Mouse (Mus musculus) stomach, postnatal 0 days (tissue): Measurements from ENCODE around the gene Txndc2. TPM values are rescaled to one million over a fixed set of nuclear protein-coding genes. Genes with fewer than 3 reads are reported as not detected.
A peak's percentile ranks its signal among the peaks of the same experiment; 100 is the strongest.

Experiments used
- ATAC-seq: fragments of 200-750 bp; cut with Nextera tagmentation; 2 replicates; pipeline ENCODE4 v1.8.0; 2017; ENCODE audit not compliant: low FRiP score, low TSS enrichment
- DNase-seq: peaks from one replicate; pipeline ENCODE4 v3.0.0-alpha.2; 2016; ENCODE audit warnings: low spot score
- H3K27ac ChIP-seq: fragments of 300-500 bp; sonication (generic); replicated peaks from 2 replicates; pipeline ENCODE4 v1.5.1; 2014; ENCODE audit warnings: mild to moderate bottlenecking, control low read depth
- H3K27me3 ChIP-seq: fragments of 300-500 bp; sonication (generic); 2 replicates; pipeline ENCODE4 v1.6.1; 2014; ENCODE audit warnings: low read length; ENCODE audit not compliant: control insufficient read depth, insufficient read depth
- H3K36me3 ChIP-seq: fragments of 300-500 bp; sonication (generic); 2 replicates; pipeline ENCODE4 v1.6.1; 2014; ENCODE audit warnings: low read length, mixed read lengths; ENCODE audit not compliant: control insufficient read depth, insufficient read depth
- H3K4me1 ChIP-seq: fragments of 300-500 bp; sonication (generic); replicated peaks from 2 replicates; pipeline ENCODE4 v1.6.1; 2014; ENCODE audit warnings: antibody characterized with exemption; ENCODE audit not compliant: control insufficient read depth, insufficient read depth
- H3K4me2 ChIP-seq: fragments of 300-500 bp; sonication (generic); replicated peaks from 2 replicates; pipeline ENCODE4 v1.6.1; 2014; ENCODE audit warnings: low read depth, mild to moderate bottlenecking, control low read depth, moderate library complexity
- H3K4me3 ChIP-seq: fragments of 300-500 bp; sonication (generic); 2 replicates; pipeline ENCODE4 v1.5.1; 2014; ENCODE audit warnings: low read depth, low read length, control low read depth
- H3K9ac ChIP-seq: fragments of 300-500 bp; sonication (generic); 2 replicates; pipeline ENCODE4 v1.6.1; 2014; ENCODE audit warnings: mild to moderate bottlenecking, low read length, control low read depth, mixed read lengths
- H3K9me3 ChIP-seq: fragments of 300-500 bp; sonication (generic); 2 replicates; pipeline ENCODE4 v1.6.1; 2016; ENCODE audit warnings: low read length; ENCODE audit not compliant: control insufficient read depth
- CTCF ChIP-seq: IDR thresholded peaks from 2 replicates; pipeline ENCODE4 v1.5.1; 2016; ENCODE audit warnings: antibody characterized with exemption, low read depth, mild to moderate bottlenecking, moderate library complexity
- EP300 ChIP-seq: optimal IDR thresholded peaks from 2 replicates; pipeline ENCODE3; 2016; ENCODE audit warnings: antibody characterized with exemption
- WGBS: fragments of 180-500 bp; shearing (Covaris S2); extraction: QIAGEN DNeasy Blood & Tissue Kit; methylation state at CpG from one replicate; pipeline ENCODE4 v1.1.7; 2014; 5-methylcytosine and 5-hydroxymethylcytosine counted together
- polyA plus RNA-seq: library from polyadenylated mRNA; unstranded; fragments of >200 nt; fragmentation: Nextera tagmentation; extraction: Ambion mirVana; gene quantifications from 2 replicates; pipeline ENCODE4 v1.2.1, GENCODE M21; 2015

Gene Txndc2
- polyA plus RNA-seq, 1 experiment from 2014 or later = not detected

GRCm38 (mm10) chr17:65679806-65680446 lies 38.0 kb upstream of the Txndc2 start:
- ATAC-seq (no peak; the same call in 1 of the 2 replicates), DNase-seq (no peak)
- Histone ChIP-seq H3K4me1 (no peaks in the 10 kb centered on the region), H3K4me3 (no peak overlapping the region), H3K27ac (peak overlapping the region; percentile 9; the same call in 1 of the 2 replicates), H3K9me3 (no peaks in the 10 kb centered on the region), H3K4me2 (no peak overlapping the region), H3K27me3 (no peaks in the 10 kb centered on the region), H3K36me3 (no peaks in the 10 kb centered on the region), H3K9ac (no peak overlapping the region)
- no peak for TF ChIP-seq CTCF
- TF ChIP-seq EP300 = no peak
- 72% methylated on average over 14 of the region's 14 CpGs for WGBS

DNA sequence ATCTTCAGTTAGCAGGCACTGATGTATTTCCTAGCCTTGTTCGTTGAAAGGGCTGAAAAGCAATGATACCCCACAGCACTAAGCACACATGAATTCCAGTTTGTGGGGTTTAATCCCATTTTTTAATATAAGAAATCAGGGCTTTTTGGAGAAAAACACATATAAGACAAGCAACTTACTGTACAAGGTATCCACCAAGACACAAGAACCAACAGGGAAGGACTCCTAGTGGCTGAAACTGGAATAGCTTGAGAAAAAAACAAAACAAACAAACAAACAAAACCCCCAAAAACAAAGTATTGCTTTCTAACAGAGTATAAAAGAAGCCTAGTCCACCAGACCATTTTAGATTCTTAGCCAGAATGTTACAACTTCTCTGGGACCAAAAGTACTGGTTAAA lies 35.8 kb upstream of the Txndc2 start:
- Histone ChIP-seq H3K4me3 (no peak overlapping the region), H3K36me3 (no peaks in the 10 kb centered on the region), H3K9ac (no peak overlapping the region), H3K27me3 (no peaks in the 10 kb centered on the region), H3K9me3 (no peaks in the 10 kb centered on the region), H3K27ac (no peak overlapping the region), H3K4me1 (no peaks in the 10 kb centered on the region), H3K4me2 (no peak overlapping the region)
- TF ChIP-seq CTCF = peak; percentile 60
- TF ChIP-seq EP300 = no peak
- DNase-seq (no peak), ATAC-seq (no peak)
- 84% methylated on average over 1 of the region's 1 CpGs for WGBS

- no peak for ATAC-seq
- WGBS = 82% methylated on average over 8 of the region's 8 CpGs
- H3K9ac ChIP-seq = no peak overlapping the region
- no peak overlapping the region for H3K4me3 ChIP-seq
- H3K36me3 ChIP-seq = no peaks in the 10 kb centered on the region
- H3K4me1 ChIP-seq = no peaks in the 10 kb centered on the region
- H3K4me2 ChIP-seq = no peak overlapping the region
- TF ChIP-seq EP300 (no peak), CTCF (no peak)
- H3K9me3 ChIP-seq = no peaks in the 10 kb centered on the region
- H3K27ac ChIP-seq = no peak overlapping the region
- DNase-seq = no peak
- H3K27me3 ChIP-seq = no peaks in the 10 kb centered on the region
Observed at GRCm38 (mm10) chr17:65676536-65676935, 34.6 kb upstream of the Txndc2 start.

DNA sequence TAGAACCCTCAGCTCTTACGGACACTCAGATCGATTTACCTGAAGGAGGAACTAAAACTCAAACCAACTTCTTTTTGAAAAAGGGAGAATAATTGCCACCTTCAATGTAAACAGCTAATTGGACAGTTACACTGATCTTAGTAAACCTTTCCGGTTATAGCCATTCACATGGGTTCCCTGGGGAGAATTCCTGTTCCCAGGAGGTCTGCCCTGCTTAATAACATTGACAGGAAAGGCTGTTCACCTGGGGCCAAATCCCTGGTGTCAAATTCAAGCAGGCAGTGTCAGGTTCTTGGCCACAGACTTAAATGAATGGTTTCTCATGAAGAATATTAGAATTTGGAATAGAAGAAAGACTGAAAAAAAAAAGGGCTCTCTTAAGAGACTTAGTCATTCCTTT lies 34.0 kb upstream of the Txndc2 start:
- ATAC-seq (no peak), DNase-seq (no peak)
- no peaks in the 10 kb centered on the region for H3K27me3 ChIP-seq
- 82% methylated on average over 3 of the region's 3 CpGs for WGBS
- H3K9me3 ChIP-seq = no peaks in the 10 kb centered on the region
- H3K4me2 ChIP-seq = no peak overlapping the region
- no peak overlapping the region for H3K27ac ChIP-seq
- H3K4me3 ChIP-seq = no peak overlapping the region
- no peaks in the 10 kb centered on the region for H3K36me3 ChIP-seq
- no peak overlapping the region for H3K9ac ChIP-seq
- no peaks in the 10 kb centered on the region for H3K4me1 ChIP-seq
- TF ChIP-seq CTCF (no peak), EP300 (no peak)

DNA sequence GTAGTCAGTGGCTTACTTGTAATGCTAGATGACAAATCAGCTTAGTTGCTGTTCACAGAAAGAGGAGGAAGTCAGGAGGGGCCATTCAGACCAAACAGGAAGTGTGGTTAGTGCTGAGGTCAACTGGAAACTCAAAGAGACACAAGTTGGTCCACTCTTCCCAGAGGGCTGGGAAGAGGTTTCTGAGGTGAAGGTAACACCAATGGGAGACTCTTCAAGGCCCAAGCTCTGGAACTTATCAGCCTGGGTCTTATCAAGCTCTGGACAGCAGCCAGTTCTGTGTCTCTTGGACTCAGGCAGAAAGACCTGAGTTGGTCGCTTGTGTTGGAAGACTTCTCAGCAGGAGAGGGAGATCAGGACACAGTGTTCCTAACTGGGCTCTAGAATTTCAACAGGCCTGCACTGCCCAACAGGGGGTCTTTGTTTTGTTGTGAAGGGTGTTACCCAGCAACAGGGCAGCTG lies 32.8 kb upstream of the Txndc2 start:
- Histone ChIP-seq H3K4me2 (no peak overlapping the region), H3K9me3 (no peaks in the 10 kb centered on the region), H3K4me1 (no peaks in the 10 kb centered on the region), H3K9ac (no peak overlapping the region), H3K4me3 (no peak overlapping the region), H3K27ac (no peak overlapping the region), H3K27me3 (no peaks in the 10 kb centered on the region), H3K36me3 (no peaks in the 10 kb centered on the region)
- 53% methylated on average over 1 of the region's 1 CpGs for WGBS
- ATAC-seq (0 out of 2 replicates have a peak, but pooled peaks have one; percentile 40), DNase-seq (peak; percentile 38)
- TF ChIP-seq CTCF (no peak), EP300 (no peak)

DNA sequence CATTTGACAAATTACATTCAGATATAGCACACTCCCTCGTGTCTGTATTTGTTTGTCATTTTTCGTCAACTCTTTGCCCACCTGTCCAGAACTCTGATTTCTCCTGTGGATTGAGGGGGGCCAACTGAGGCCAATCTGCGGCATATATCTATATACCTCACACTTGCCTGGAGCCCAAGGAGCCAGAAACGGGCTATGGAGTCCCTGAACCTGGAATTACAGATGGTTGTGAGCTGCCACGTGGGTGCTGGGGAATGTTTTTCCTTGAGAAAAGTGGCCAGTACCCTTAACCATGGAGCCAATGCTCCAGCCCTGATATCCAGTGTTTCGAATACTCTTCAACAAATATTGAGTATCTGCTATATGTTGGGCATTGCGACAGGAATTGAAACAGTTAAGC lies 31.0 kb upstream of the Txndc2 start:
- no peak for DNase-seq
- Histone ChIP-seq H3K9ac (no peak overlapping the region), H3K4me1 (no peaks in the 10 kb centered on the region), H3K27me3 (no peaks in the 10 kb centered on the region), H3K9me3 (no peaks in the 10 kb centered on the region), H3K27ac (no peak overlapping the region), H3K4me3 (no peak overlapping the region), H3K4me2 (no peak overlapping the region), H3K36me3 (no peaks in the 10 kb centered on the region)
- TF ChIP-seq EP300 (no peak), CTCF (no peak)
- WGBS = 90% methylated on average over 7 of the region's 7 CpGs
- no peak for ATAC-seq
